Mouse (Mus musculus): ENCODE results near the gene Dleu7. TPM values are rescaled to one million over a fixed set of nuclear protein-coding genes. Genes with fewer than 3 reads are reported as not detected.
A peak's percentile ranks its signal among the peaks of the same experiment; 100 is the strongest.

Dleu7 gene
- total and polyA plus RNA-seq, 3 experiments: not detected

DNA sequence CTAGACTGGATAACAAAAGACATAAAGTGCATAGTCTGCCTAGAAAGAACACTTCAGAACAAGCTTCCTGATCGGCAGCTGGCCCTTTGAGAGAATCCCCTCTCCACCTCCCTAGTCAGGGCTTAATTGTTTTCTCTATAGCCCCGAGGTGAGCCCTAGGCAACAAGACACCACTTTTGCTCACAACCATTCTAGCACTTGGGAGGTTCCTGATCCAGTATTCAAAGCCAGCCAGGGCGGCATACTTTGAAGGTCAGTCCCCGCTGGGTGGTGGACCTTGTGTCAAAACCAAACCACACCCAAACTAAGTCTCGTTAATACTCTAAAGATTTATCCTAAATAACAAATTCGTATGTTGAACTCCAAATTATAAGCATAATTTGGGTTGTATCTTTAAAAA is 38.6 kb upstream of the Dleu7 start:
- Histone ChIP-seq H3K36me3 (replicated peaks) (peaks cover 29% of the 10 kb centered on the region), H3K9me3 (replicated peaks) (no peaks in the 10 kb centered on the region), H3K4me3 (ENCODE audit: low read depth, low read length) (peak overlapping the region; percentile 78), H3K27me3 (ENCODE audit: insufficient read depth, low read length) (no peaks in the 10 kb centered on the region), H3K4me1 (ENCODE audit: insufficient read depth, low read depth, low read length) (peaks cover 62% of the 10 kb centered on the region)
- ATAC-seq (ENCODE audit: extremely low read depth, insufficient number of reproducible peaks, low FRiP score, poor library complexity, severe bottlenecking) (no peak), DNase-seq (ENCODE audit: low spot score) (no peak)
- TF ChIP-seq GATA2 (IDR thresholded peaks at IDR 0.05; ENCODE audit: borderline replicate concordance, low read depth, low read length) (no peak), POLR2AphosphoS5 (IDR thresholded peaks at IDR 0.05; ENCODE audit: insufficient replicate concordance, low read depth, low read length) (no peak), GATA1 (IDR thresholded peaks at IDR 0.05; ENCODE audit: borderline replicate concordance, low read length) (no peak), CTCF (IDR thresholded peaks at IDR 0.05; ENCODE audit: low read depth, low read length) (no peak)

DNA sequence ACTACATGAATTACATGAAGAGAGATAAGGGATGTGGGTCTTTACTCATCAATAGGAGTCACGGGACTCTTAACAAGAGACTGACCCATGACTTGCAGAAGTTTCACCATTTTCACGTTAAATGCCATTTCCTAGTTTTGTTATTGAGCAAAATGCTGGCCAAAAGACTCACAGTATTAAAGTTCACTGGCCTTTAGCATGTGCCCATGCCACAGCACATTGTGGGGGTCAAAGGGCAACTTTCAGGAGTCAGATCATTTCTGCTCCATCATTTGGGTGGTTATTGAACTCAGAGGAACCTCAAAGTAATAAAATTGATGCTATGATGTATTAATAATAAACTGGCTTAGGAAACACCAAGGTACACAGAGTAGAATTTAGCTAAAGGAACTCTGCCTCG is 36.8 kb upstream of the Dleu7 start:
- H3K36me3 ChIP-seq (replicated peaks): peaks cover 14% of the 10 kb centered on the region
- H3K4me1 ChIP-seq (ENCODE audit: insufficient read depth, low read depth, low read length): peaks cover 49% of the 10 kb centered on the region
- H3K4me3 ChIP-seq (ENCODE audit: low read depth, low read length): no peak overlapping the region
- ATAC-seq (ENCODE audit: extremely low read depth, insufficient number of reproducible peaks, low FRiP score, poor library complexity, severe bottlenecking) (no peak), DNase-seq (ENCODE audit: low spot score) (no peak)
- peaks cover 3% of the 10 kb centered on the region; the same call in 1 of the 2 replicates for H3K27me3 ChIP-seq (ENCODE audit: insufficient read depth, low read length)
- TF ChIP-seq POLR2AphosphoS5 (IDR thresholded peaks at IDR 0.05; ENCODE audit: insufficient replicate concordance, low read depth, low read length) (no peak), GATA2 (IDR thresholded peaks at IDR 0.05; ENCODE audit: borderline replicate concordance, low read depth, low read length) (no peak), GATA1 (IDR thresholded peaks at IDR 0.05; ENCODE audit: borderline replicate concordance, low read length) (no peak), CTCF (IDR thresholded peaks at IDR 0.05; ENCODE audit: low read depth, low read length) (no peak), TAL1 (conservative IDR thresholded peaks at IDR 0.05; ENCODE audit: low read depth, low read length) (no peak)
- no peaks in the 10 kb centered on the region for H3K9me3 ChIP-seq (replicated peaks)

DNA sequence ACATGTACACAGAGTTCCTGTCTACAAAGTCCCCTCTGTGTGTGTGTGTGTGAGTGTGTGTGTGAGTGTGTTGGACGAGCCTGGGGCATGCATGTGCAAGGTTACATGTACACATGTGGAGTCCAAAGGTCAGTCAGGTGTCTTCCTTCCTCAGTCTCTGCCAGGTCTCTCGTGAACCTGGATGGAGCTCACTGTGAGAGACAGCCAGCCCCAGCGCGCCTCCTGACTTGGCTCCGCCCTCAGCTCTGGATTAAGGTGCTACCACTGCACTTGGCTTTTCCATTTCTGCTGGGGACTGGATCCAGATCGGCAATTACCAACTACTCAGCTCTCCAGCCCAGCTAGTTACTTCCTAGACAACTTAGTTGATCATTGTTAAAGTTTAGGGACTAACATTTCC is 35.8 kb upstream of the Dleu7 start:
- no peak overlapping the region for H3K4me3 ChIP-seq (ENCODE audit: low read depth, low read length)
- H3K4me1 ChIP-seq (ENCODE audit: insufficient read depth, low read depth, low read length): peaks cover 39% of the 10 kb centered on the region
- no peak for TF ChIP-seq POLR2AphosphoS5 (IDR thresholded peaks at IDR 0.05; ENCODE audit: insufficient replicate concordance, low read depth, low read length)
- no peak for TF ChIP-seq CTCF (IDR thresholded peaks at IDR 0.05; ENCODE audit: low read depth, low read length)
- TF ChIP-seq TAL1 (conservative IDR thresholded peaks at IDR 0.05; ENCODE audit: low read depth, low read length): no peak
- TF ChIP-seq GATA2 (IDR thresholded peaks at IDR 0.05; ENCODE audit: borderline replicate concordance, low read depth, low read length): no peak
- TF ChIP-seq GATA1 (IDR thresholded peaks at IDR 0.05; ENCODE audit: borderline replicate concordance, low read length): no peak
- DNase-seq (ENCODE audit: low spot score): no peak
- ATAC-seq (ENCODE audit: extremely low read depth, insufficient number of reproducible peaks, low FRiP score, poor library complexity, severe bottlenecking): no peak
- peaks cover 3% of the 10 kb centered on the region; the same call in 1 of the 2 replicates for H3K27me3 ChIP-seq (ENCODE audit: insufficient read depth, low read length)
- peaks cover 7% of the 10 kb centered on the region for H3K36me3 ChIP-seq (replicated peaks)
- H3K9me3 ChIP-seq (replicated peaks): no peaks in the 10 kb centered on the region

DNA sequence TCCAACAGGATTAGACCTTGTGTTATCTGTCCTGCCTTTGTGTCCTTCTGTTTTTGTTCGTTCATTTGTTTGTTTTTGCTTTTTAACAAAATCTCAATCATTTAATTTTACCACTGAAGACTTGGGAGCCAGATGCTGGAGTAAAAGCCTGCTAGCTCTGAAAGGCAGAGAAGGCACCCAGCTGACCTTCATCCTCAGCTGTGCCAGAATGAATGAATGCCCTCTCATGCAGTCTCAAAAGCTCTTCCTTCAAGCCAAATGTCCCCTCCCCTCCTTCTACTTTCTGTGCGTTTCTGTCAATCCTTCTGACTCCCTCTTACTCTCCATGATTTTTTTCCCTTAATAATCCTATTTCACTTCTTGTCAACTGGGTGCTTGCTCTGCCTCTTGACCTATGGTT is 34.3 kb upstream of the Dleu7 start:
- H3K9me3 ChIP-seq (replicated peaks): no peaks in the 10 kb centered on the region
- H3K4me1 ChIP-seq (ENCODE audit: insufficient read depth, low read depth, low read length): peaks cover 31% of the 10 kb centered on the region
- ATAC-seq (ENCODE audit: extremely low read depth, insufficient number of reproducible peaks, low FRiP score, poor library complexity, severe bottlenecking): no peak
- H3K27me3 ChIP-seq (ENCODE audit: insufficient read depth, low read length): peaks cover 15% of the 10 kb centered on the region
- no peak for TF ChIP-seq GATA2 (IDR thresholded peaks at IDR 0.05; ENCODE audit: borderline replicate concordance, low read depth, low read length)
- no peak for TF ChIP-seq CTCF (IDR thresholded peaks at IDR 0.05; ENCODE audit: low read depth, low read length)
- no peak for TF ChIP-seq TAL1 (conservative IDR thresholded peaks at IDR 0.05; ENCODE audit: low read depth, low read length)
- TF ChIP-seq GATA1 (IDR thresholded peaks at IDR 0.05; ENCODE audit: borderline replicate concordance, low read length): no peak
- H3K4me3 ChIP-seq (ENCODE audit: low read depth, low read length): no peak overlapping the region
- no peak for DNase-seq (ENCODE audit: low spot score)
- H3K36me3 ChIP-seq (replicated peaks): peaks cover 7% of the 10 kb centered on the region

DNA sequence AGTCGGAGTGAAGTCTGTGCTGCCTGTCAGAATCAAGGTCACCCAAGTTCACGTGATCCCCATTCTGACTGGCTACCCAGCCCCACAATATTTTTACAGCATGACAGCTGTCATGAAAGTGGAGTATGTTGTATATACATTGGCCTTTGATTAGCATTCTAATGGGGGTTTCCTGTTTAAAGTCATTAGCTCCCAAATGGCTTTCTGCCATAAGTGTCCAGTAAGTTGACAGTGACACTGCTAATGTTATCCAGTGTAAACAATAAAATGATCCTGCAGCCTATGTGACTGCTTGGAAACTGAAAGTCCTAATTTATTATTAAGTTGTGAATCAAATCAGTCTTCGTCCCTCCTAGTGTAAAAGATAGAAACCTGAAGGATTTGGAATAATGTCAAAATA is 33.2 kb upstream of the Dleu7 start:
- no peak for DNase-seq (ENCODE audit: low spot score)
- Histone ChIP-seq H3K4me1 (ENCODE audit: insufficient read depth, low read depth, low read length) (peaks cover 26% of the 10 kb centered on the region), H3K4me3 (ENCODE audit: low read depth, low read length) (no peak overlapping the region), H3K27me3 (ENCODE audit: insufficient read depth, low read length) (peaks cover 20% of the 10 kb centered on the region), H3K36me3 (replicated peaks) (peaks cover 7% of the 10 kb centered on the region), H3K9me3 (replicated peaks) (no peaks in the 10 kb centered on the region)
- TF ChIP-seq GATA1 (IDR thresholded peaks at IDR 0.05; ENCODE audit: borderline replicate concordance, low read length): no peak
- no peak for TF ChIP-seq TAL1 (conservative IDR thresholded peaks at IDR 0.05; ENCODE audit: low read depth, low read length)
- TF ChIP-seq CTCF (IDR thresholded peaks at IDR 0.05; ENCODE audit: low read depth, low read length): no peak
- no peak for TF ChIP-seq POLR2AphosphoS5 (IDR thresholded peaks at IDR 0.05; ENCODE audit: insufficient replicate concordance, low read depth, low read length)
- ATAC-seq (ENCODE audit: extremely low read depth, insufficient number of reproducible peaks, low FRiP score, poor library complexity, severe bottlenecking): no peak

DNA sequence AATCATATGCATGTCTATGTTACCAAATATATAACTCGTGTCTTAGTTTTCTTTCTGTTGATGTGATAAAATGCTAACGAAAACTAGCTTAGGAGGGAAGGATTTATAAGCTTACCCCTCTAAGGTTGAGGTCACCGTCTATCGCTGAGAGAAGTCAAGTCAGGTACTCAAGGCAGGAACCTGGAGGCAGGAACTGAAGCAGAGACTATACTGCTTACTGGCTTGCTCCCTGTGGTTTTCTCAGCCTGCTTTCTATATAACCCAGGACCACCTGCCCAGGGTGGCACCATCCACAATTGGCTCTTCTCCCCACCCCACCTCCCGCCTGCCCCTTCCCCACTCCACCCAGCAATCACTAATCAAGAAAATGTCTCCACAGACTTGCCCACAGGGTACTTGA is 32.1 kb upstream of the Dleu7 start:
- no peak for TF ChIP-seq TAL1 (conservative IDR thresholded peaks at IDR 0.05; ENCODE audit: low read depth, low read length)
- no peak for TF ChIP-seq GATA2 (IDR thresholded peaks at IDR 0.05; ENCODE audit: borderline replicate concordance, low read depth, low read length)
- TF ChIP-seq POLR2AphosphoS5 (IDR thresholded peaks at IDR 0.05; ENCODE audit: insufficient replicate concordance, low read depth, low read length): no peak
- no peak for TF ChIP-seq CTCF (IDR thresholded peaks at IDR 0.05; ENCODE audit: low read depth, low read length)
- DNase-seq (ENCODE audit: low spot score) (no peak), ATAC-seq (ENCODE audit: extremely low read depth, insufficient number of reproducible peaks, low FRiP score, poor library complexity, severe bottlenecking) (no peak)
- Histone ChIP-seq H3K9me3 (replicated peaks) (no peaks in the 10 kb centered on the region), H3K27me3 (ENCODE audit: insufficient read depth, low read length) (peaks cover 27% of the 10 kb centered on the region), H3K4me1 (ENCODE audit: insufficient read depth, low read depth, low read length) (peaks cover 17% of the 10 kb centered on the region), H3K36me3 (replicated peaks) (peaks cover 4% of the 10 kb centered on the region), H3K4me3 (ENCODE audit: low read depth, low read length) (no peak overlapping the region)

DNA sequence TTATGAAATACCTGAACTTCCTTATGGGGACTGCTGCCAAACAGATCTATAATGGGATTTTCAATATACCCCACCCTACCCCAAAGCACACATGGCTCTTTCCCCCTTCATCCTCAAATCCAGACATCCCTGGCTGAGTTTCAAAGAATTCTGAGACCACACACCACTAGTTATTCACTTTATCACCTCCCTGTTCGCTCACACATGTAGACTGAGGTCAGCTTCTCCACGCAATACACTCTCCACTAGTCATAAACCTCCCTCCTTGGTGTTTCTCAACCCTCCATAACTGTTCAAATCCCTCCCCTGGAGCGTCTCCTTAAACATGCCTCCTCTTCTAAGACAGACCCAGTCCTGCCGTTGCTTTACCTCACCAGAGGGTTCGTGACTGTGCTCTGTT is 30.6 kb upstream of the Dleu7 start:
- Histone ChIP-seq H3K27me3 (ENCODE audit: insufficient read depth, low read length) (peaks cover 27% of the 10 kb centered on the region), H3K9me3 (replicated peaks) (no peaks in the 10 kb centered on the region), H3K4me3 (ENCODE audit: low read depth, low read length) (no peak overlapping the region), H3K36me3 (replicated peaks) (peaks cover under 1% of the 10 kb centered on the region), H3K4me1 (ENCODE audit: insufficient read depth, low read depth, low read length) (peaks cover 2% of the 10 kb centered on the region)
- ATAC-seq (ENCODE audit: extremely low read depth, insufficient number of reproducible peaks, low FRiP score, poor library complexity, severe bottlenecking) (no peak), DNase-seq (ENCODE audit: low spot score) (no peak)
- TF ChIP-seq CTCF (IDR thresholded peaks at IDR 0.05; ENCODE audit: low read depth, low read length) (no peak), GATA2 (IDR thresholded peaks at IDR 0.05; ENCODE audit: borderline replicate concordance, low read depth, low read length) (no peak)

All from G1E (cell line).